Mouse (Mus musculus) gastrocnemius, postnatal 4 days (tissue): ENCODE measurements around the gene Gse1. TPM values are rescaled to one million over a fixed set of nuclear protein-coding genes. Genes with fewer than 3 reads are reported as not detected.

Experiments used
- DNase-seq, 2 experiments: peaks; one replicate each; pipeline ENCODE4 v3.0.0; 2021 to 2022; ENCODE audit warnings: low spot score in 2 of 2, mixed read lengths in 2 of 2
- total RNA-seq, 2 experiments: library from RNA; stranded (reverse); gene quantifications; 2 replicates each; pipeline ENCODE4 v1.2.3; 2021

Gse1 gene
- total RNA-seq, 2 experiments from 2014 or later = 45.9 to 48.7 TPM

DNA sequence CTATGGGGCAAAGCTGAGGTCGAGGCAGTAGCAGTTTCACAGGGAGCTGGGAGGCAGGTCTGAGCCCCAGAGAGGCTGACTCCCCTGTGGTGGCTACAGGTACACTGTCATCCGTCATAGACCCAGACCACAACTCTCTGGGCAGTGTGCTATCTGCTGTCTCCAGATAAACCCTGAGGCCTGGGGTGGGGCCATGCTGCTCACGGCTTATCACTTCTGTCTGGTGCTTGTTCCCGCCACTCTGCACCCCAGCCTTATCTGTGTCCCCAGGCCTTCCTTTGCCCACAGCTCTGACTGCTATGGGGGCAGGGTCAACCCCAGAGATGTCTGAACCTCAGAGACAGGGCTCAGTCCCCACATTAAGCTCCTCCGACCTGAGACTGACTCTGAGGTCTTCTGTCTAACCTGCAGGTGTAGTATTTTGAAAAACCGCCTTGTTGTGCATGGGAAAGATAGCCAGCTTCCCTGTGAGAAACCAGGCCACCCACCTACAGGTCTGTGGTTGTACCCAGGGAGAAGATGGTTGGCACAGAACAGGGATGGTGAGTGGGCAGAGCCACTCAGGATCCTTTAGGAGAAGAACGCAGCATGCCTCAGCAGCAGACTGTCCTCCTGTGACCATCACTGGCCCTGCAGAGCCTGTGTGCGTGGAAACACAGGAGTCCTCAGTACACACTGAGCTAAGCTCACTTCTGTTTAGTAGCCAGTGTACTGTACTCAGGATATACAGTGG lies 143.6 kb downstream of the Gse1 start:
- DNase-seq = no peak

- DNase-seq = no peak
These were observed 144.4 kb downstream of the Gse1 start for GRCm38 (mm10) chr8:120372684-120373083.

DNA sequence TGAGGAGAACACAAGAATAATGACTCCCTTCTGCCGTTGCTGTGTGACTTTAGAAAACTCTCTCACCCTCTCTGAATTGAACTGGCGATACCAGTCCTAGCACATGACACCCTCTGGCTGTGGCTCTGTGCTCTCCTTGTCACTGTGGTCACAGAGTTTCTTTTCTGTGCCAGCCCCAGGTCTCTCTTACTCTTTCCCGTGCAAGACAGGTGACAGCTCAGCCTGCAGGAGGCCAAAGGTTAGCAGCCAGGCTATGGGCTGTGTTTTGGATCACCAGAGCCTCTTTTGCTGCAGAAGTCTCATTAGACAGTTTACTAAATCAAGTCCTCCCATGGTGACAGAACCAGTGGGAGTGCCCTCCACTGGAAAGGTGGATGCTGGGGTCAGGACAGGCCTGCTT lies 145.4 kb downstream of the Gse1 start:
- no peak for DNase-seq

DNA sequence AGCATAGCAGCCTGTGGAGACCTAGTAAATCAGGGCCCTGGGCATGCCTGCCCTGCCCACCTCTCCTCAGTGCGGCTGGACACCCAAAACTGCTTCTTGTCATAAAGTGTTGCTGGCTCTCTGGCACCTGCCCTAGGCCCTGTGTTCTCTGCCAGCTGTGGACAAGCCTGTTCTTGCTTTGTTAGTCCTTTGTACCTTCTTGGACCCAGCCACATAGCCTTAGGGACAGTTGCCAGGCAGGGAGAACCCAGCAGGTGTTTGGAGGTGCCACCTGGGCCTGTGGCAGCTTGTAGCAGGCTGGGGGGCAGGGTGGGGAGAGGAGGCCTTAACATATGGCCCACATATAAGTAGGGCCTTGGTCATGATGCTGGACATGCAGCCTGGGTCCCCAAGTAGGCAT lies 145.8 kb downstream of the Gse1 start:
- DNase-seq = no peak

DNA sequence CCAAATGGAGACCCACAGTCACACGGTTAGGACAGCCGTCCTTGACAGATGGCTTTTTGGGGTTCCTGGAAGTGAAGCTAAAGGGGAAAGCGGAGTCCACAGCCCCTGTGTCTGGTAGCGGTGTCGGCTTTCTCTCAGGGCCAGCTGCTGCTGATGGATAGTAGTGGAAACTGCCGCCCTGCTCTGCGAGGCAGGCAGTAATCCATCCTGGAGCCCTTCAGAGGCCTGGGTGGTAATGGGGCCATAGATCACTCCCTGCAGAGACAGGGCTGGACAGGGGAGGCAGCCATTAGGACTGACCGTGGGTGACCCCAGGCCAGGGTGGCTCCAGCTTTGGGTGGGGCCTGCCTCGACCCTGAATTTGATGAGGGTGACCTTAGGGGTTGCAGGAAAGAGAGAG lies 146.3 kb downstream of the Gse1 start:
- DNase-seq = no peak

GRCm38 (mm10) chr8:120375170-120375569 lies 146.9 kb downstream of the Gse1 start:
- no peak for DNase-seq

- no peak for DNase-seq
These were observed 148.0 kb downstream of the Gse1 start for GRCm38 (mm10) chr8:120376215-120376614.

DNA sequence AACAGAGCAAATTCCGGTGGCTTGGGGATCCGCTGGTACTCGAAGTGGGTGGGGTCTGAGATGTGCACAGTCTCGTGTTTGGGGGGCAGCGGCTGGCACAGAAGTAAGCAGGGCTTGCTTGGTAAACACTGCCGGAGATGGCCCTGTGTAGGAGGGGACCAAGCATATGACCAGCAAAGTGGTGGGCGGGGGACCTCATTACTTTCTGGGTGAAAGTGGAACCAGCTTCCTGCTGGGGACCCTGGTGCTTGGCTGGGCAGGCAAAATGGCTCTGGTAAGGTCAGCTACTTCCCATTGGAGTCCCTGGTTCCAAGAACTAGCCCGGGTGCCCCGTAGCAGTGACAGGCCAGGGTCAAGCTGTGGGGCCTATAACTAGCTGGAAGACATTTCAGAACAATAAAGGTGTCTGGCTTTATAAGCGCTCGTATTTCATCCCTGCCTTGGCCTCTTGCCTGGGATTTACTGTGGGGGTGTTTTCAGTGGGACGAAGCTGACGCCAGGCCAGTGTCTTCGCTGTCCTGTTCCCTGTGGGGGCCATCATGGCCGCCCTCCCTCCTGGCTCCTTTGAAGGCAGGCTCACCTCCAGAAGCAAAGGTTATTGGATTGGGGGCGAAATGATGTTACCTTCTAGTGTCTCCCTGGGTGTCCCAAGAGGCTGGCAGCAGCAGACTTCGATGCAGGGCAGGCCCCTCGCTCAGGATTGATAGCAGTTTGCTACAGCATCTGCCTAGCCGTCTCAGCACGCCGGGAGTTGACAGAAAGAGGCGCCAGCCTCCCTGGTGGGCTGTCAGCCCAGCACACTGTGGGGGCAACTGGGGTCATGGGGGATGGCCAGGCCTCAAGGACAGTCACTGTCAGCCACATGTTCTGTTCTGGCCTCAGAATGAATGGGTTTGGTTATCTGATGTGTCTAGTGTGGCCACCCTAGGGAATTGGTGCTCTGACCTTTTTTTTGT lies 148.9 kb downstream of the Gse1 start:
- no peak for DNase-seq

DNA sequence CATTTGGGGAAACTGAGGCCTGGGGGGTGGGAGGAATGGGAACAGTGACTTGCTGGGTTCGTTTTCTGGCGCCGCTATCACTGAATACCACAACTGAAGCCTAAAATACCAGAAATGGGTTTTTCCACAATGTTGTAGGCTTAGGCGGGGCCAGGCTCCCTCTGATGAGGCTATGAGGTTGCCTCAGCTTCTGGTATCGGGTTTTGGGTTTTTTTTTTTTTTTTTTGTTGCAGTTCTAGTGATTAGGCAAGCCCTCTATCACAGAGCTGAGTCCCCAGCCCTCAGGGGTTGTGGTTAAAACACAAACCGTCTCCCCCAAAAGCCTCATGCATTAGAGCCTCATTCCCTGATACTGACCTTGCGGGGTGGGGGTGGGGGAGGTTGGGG lies 149.5 kb downstream of the Gse1 start:
- DNase-seq = no peak

GRCm38 (mm10) chr8:120378306-120378705 lies 150.1 kb downstream of the Gse1 start:
- peak in 1 of 2 experiments; percentile 65 for DNase-seq

DNA sequence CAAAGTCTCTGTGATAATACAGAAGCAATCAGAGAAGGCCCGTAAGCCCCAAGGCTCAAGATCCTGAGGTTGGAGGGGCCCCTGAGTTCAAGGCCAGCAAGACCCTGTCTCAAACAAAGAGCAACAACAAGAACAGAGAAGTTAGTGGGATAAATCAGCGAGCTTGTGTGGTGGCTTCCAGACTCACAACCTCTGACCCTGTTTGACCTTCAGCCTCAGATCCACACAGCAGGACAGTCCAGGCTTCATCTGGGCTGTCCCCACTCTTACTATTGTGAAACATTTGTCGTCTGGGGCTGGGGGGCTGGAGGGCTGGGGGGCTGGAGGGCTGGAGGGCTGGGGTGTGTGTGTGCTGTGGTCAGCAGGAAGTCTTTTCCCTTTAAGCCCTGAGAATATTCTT lies 150.8 kb downstream of the Gse1 start:
- no peak for DNase-seq

DNA sequence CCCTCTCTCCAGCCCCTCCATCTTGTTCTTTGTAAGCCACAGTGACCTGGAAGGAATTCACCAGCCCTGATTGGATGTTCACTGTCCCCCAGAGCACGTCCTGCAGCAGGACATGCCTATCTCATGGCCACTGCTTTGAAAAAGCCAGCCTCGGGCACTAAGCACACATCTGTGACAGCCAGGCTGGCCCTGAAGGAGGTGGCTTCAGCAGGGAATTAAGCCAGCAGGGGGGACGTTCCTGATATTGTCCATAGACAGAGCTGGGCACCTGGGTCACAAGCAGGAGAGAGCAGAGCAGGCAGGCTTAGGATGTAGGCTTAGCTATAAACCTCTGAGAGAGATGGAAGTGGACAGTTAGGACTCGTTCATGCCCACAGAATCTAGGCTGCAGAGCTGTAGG lies 153.6 kb downstream of the Gse1 start:
- no peak for DNase-seq

DNA sequence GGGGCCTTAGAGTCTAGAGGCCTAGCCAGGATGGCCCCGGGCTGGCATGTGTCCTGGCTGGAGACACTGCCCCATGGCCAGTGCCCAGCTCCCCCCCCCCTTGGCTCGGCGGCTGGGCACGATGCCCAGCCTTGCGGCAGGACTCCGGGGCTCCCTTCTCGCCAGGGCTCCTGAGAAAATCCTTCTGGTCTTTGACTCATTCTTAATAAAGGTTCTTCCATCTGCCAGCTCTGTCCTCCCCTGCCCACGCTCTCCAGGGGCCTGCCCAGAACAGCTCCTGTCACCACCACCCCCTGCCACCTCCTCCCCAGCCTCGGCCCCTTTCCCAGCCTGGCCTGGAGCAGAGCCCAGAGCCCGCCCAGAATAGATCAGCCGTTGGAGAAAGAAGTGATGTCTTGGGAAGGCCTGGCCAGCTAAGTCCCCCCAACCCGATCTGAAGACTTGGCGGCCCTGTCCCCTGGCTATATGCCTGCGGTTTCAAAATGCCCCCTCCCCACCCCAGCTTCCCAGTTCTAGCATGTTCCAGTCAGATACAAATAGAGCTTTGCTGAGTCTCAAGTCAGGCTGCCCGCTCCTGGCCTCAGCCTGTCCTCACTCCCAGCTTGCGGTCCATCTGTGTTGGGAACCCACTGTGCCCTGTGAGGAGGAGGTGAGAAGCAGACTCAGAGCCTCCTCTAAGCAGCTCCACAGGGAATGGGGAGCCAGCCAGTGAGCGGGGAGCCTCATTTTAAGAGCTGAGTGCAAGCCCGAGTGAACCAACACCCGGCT lies 154.4 kb downstream of the Gse1 start:
- peak; percentile 77 to 82 for DNase-seq

DNA sequence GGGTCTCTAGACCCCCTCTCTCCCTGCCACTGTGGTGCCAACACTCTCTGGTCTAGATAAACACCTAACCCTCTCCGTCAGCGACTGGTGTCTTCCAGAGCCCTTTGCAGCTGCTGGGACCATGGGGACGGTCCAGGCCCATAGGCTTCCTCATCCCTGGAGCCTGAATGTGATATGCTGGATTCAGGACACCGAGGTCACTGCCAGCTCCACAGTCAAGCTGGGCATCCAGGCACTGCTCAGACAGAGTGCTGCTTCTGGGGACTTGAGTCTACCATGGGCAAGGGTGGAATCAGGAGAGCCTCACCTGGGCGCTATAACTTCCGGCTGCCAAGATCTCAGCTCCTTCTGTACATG lies 154.9 kb downstream of the Gse1 start:
- DNase-seq = no peak

GRCm38 (mm10) chr8:120383713-120384112 lies 155.5 kb downstream of the Gse1 start:
- no peak for DNase-seq

DNA sequence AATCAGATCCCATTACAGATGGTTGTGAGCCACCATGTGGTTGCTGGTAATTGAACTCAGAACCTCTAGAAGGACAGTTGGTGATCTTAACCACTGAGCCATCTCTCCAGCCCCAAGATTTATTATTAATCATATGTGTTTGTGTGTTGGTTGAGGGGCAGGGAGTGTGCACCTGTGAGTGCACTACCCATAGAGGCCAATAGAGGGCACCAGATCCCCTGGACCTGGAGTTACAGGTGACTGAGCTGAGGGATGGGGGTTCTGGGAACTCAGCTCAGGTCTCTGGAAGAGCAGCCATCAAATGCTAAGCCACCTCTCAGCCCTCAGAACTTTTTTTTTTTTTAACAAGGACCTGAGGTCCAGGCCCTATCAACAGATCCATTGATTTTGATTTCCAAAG lies 156.5 kb downstream of the Gse1 start:
- no peak for DNase-seq

DNA sequence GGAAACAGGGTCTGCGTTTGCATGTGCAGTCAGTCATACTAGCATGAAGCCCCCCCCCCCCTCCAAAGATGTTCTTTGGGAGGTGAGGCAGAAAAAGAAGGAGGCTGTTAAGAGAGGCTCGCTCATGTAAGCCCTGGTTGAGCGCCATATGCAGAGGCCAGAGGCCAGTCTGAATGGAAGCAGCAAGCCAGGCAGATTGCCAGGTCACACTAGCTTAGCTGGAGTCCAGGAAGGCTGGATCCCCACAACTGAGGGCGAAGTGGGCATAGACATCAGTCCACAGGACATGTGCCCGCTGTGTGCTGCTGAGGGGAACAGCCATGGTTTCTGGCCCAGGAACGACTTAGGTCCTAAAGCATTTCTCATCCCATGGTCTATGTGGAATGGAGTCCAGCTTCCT lies 160.0 kb downstream of the Gse1 start:
- DNase-seq = no peak

- DNase-seq = no peak
These were observed 162.3 kb downstream of the Gse1 start for GRCm38 (mm10) chr8:120390598-120390997.

GRCm38 (mm10) chr8:120391856-120392255 lies 163.6 kb downstream of the Gse1 start:
- DNase-seq = no peak

GRCm38 (mm10) chr8:120393085-120393484 lies 164.8 kb downstream of the Gse1 start:
- DNase-seq = no peak

- DNase-seq = peak in 1 of 2 experiments; percentile 58
These were observed 165.6 kb downstream of the Gse1 start for GRCm38 (mm10) chr8:120393871-120394275.

GRCm38 (mm10) chr8:120395892-120396291 lies 167.6 kb downstream of the Gse1 start:
- DNase-seq = no peak
